Mouse (Mus musculus): Measurements from ENCODE around the gene Ak9.

- TF ChIP-seq POLR2A (IDR thresholded peaks at IDR 0.05; ENCODE audit: borderline replicate concordance, extremely low read depth, insufficient read depth, insufficient read length, poor library complexity, severe bottlenecking) = no peak
- TF ChIP-seq CTCF (IDR thresholded peaks at IDR 0.05; ENCODE audit: borderline replicate concordance, extremely low read depth, insufficient read depth, insufficient read length) = no peak
Measured at GRCm38 (mm10) chr10:41304961-41305455, 1.2 kb downstream of the Ak9 start.
